Mouse (Mus musculus) bone marrow, adult 2 months (tissue): ENCODE data around the gene Alk.

Experiments
- CTCF ChIP-seq: fragments of 200-500 bp; IDR thresholded peaks from 2 replicates; pipeline ENCODE4 v1.5.1; 2011; ENCODE audit warnings: low read length, control low read depth; ENCODE audit not compliant: control insufficient read depth, insufficient read depth
- POLR2A ChIP-seq: fragments of 200-500 bp; IDR thresholded peaks from 2 replicates; pipeline ENCODE4 v1.6.1; 2011; ENCODE audit warnings: low read depth, mild to moderate bottlenecking, control low read depth, low read length, borderline replicate concordance; ENCODE audit not compliant: control insufficient read depth

DNA sequence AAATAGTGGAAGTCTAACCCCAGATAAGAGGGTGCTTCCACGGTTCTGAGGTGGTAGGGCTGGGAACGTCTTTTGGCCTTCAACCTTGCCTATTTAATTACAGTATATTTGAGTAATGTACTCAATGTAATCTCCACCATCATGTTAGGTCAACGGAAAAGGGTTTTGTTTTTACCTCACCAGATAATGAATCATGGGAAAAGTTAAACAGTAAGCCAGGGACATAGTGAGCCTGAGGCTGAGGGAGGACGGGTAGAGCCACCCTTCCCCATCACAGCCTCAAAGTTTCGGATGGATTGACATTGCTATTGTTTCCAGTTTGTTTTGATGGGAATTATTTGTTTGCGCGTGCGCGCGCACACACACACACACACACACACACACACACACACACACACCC lies 668.6 kb downstream of the Alk start:
- TF ChIP-seq CTCF (no peak), POLR2A (no peak)
